Mouse (Mus musculus) lung, embryonic 14.5 days (tissue): ENCODE data around the gene Gpr176. TPM values are rescaled to one million over a fixed set of nuclear protein-coding genes. Genes with fewer than 3 reads are reported as not detected.
"Not testable (repeated sequence)": the region's sequence is repeated elsewhere in the genome, so short reads cannot be mapped to it uniquely, and the experiment has no call there.

Source experiments
- ATAC-seq: fragments of 200-750 bp; cut with Nextera tagmentation; 2 replicates; pipeline ENCODE4 v1.8.0; 2017; ENCODE audit warnings: mild to moderate bottlenecking, moderate TSS enrichment, moderate library complexity; ENCODE audit not compliant: insufficient read depth
- DNase-seq: peaks from one replicate; pipeline ENCODE4 v3.0.0-alpha.2; 2015
- H3K27ac ChIP-seq: fragments of 300-500 bp; sonication (generic); 2 replicates; pipeline ENCODE4 v1.5.1; 2014; ENCODE audit warnings: low read depth, mild to moderate bottlenecking, moderate library complexity
- H3K27me3 ChIP-seq: fragments of 300-500 bp; sonication (generic); 2 replicates; pipeline ENCODE4 v1.6.1; 2014; ENCODE audit warnings: low read length, control low read depth; ENCODE audit not compliant: insufficient read depth
- H3K36me3 ChIP-seq: fragments of 300-500 bp; sonication (generic); 2 replicates; pipeline ENCODE4 v1.6.1; 2014; ENCODE audit warnings: control low read depth; ENCODE audit not compliant: insufficient read depth
- H3K4me1 ChIP-seq: fragments of 300-500 bp; sonication (generic); 2 replicates; pipeline ENCODE4 v1.6.1; 2014; ENCODE audit warnings: antibody characterized with exemption, control low read depth; ENCODE audit not compliant: insufficient read depth
- H3K4me2 ChIP-seq: fragments of 300-500 bp; sonication (generic); 2 replicates; pipeline ENCODE4 v1.6.1; 2014; ENCODE audit warnings: mild to moderate bottlenecking
- H3K4me3 ChIP-seq: fragments of 300-500 bp; sonication (generic); 2 replicates; pipeline ENCODE4 v1.5.1; 2014; ENCODE audit warnings: low read depth, low read length
- H3K9ac ChIP-seq: fragments of 300-500 bp; sonication (generic); 2 replicates; pipeline ENCODE4 v1.6.1; 2014
- H3K9me3 ChIP-seq: fragments of 300-500 bp; sonication (generic); 2 replicates; pipeline ENCODE4 v1.6.1; 2016; ENCODE audit warnings: low read depth, low read length, control low read depth
- CTCF ChIP-seq: IDR thresholded peaks from 2 replicates; pipeline ENCODE4 v1.5.1; 2016; ENCODE audit warnings: antibody characterized with exemption, low read depth
- WGBS: fragments of 180-500 bp; shearing (Covaris S2); extraction: QIAGEN DNeasy Blood & Tissue Kit; methylation state at CpG from one replicate; pipeline ENCODE4 v1.1.7; 2014; 5-methylcytosine and 5-hydroxymethylcytosine counted together
- polyA plus RNA-seq: library from polyadenylated mRNA; unstranded; fragments of >200 nt; fragmentation: Nextera tagmentation; extraction: Ambion mirVana; gene quantifications from 2 replicates; pipeline ENCODE4 v1.2.1, GENCODE M21; 2014

The Gpr176 gene
- polyA plus RNA-seq, 1 experiment from 2014 or later, result 0.26 TPM

GRCm38 (mm10) chr2:118301656-118302055 lies 71.6 kb downstream of the Gpr176 start:
- Histone ChIP-seq H3K36me3 (no peaks in the 10 kb centered on the region), H3K4me2 (no peak overlapping the region), H3K27me3 (no peaks in the 10 kb centered on the region), H3K9me3 (no peaks in the 10 kb centered on the region), H3K9ac (no peak overlapping the region), H3K4me3 (no peak overlapping the region), H3K4me1 (no peaks in the 10 kb centered on the region), H3K27ac (no peak overlapping the region)
- ATAC-seq (no peak), DNase-seq (no peak)
- no peak for TF ChIP-seq CTCF
- 71% methylated on average over 2 of the region's 2 CpGs for WGBS

GRCm38 (mm10) chr2:118301041-118301545 lies 72.1 kb downstream of the Gpr176 start:
- ATAC-seq (no peak), DNase-seq (no peak)
- 78% methylated on average over 8 of the region's 8 CpGs for WGBS
- Histone ChIP-seq H3K9ac (no peak overlapping the region), H3K9me3 (no peaks in the 10 kb centered on the region), H3K27ac (no peak overlapping the region), H3K27me3 (no peaks in the 10 kb centered on the region), H3K4me3 (no peak overlapping the region), H3K36me3 (no peaks in the 10 kb centered on the region), H3K4me2 (no peak overlapping the region), H3K4me1 (no peaks in the 10 kb centered on the region)
- TF ChIP-seq CTCF, result no peak

- no peak for TF ChIP-seq CTCF
- no peaks in the 10 kb centered on the region for H3K27me3 ChIP-seq
- H3K9ac ChIP-seq, result no peak overlapping the region
- no peak for ATAC-seq
- no peaks in the 10 kb centered on the region for H3K9me3 ChIP-seq
- no peak overlapping the region for H3K4me2 ChIP-seq
- no peaks in the 10 kb centered on the region for H3K36me3 ChIP-seq
- no peak overlapping the region for H3K27ac ChIP-seq
- no peaks in the 10 kb centered on the region for H3K4me1 ChIP-seq
- no peak for DNase-seq
- no peak overlapping the region for H3K4me3 ChIP-seq
- 82% methylated on average over 2 of the region's 2 CpGs for WGBS
Observed at GRCm38 (mm10) chr2:118299981-118300380, 73.2 kb downstream of the Gpr176 start.

- H3K27me3 ChIP-seq, result no peaks in the 10 kb centered on the region
- WGBS, result 67% methylated on average over 4 of the region's 4 CpGs
- no peak overlapping the region for H3K4me2 ChIP-seq
- no peak for TF ChIP-seq CTCF
- no peak overlapping the region for H3K9ac ChIP-seq
- DNase-seq (no peak), ATAC-seq (no peak)
- H3K9me3 ChIP-seq, result no peaks in the 10 kb centered on the region
- no peak overlapping the region for H3K4me3 ChIP-seq
- H3K4me1 ChIP-seq, result no peaks in the 10 kb centered on the region
- no peak overlapping the region for H3K27ac ChIP-seq
- H3K36me3 ChIP-seq, result no peaks in the 10 kb centered on the region
Observed at GRCm38 (mm10) chr2:118298601-118299000, 74.6 kb downstream of the Gpr176 start.

- H3K9ac ChIP-seq, result no peak overlapping the region
- TF ChIP-seq CTCF, result no peak
- ATAC-seq (no peak), DNase-seq (no peak)
- no peak overlapping the region for H3K27ac ChIP-seq
- H3K36me3 ChIP-seq, result no peaks in the 10 kb centered on the region
- H3K9me3 ChIP-seq, result no peaks in the 10 kb centered on the region
- WGBS, result 73% methylated on average over 2 of the region's 2 CpGs
- no peak overlapping the region for H3K4me2 ChIP-seq
- no peaks in the 10 kb centered on the region for H3K4me1 ChIP-seq
- no peaks in the 10 kb centered on the region for H3K27me3 ChIP-seq
- H3K4me3 ChIP-seq, result no peak overlapping the region
Observed at GRCm38 (mm10) chr2:118297966-118298365, 75.3 kb downstream of the Gpr176 start.

- no peak for TF ChIP-seq CTCF
- Histone ChIP-seq H3K9ac (no peak overlapping the region), H3K36me3 (no peaks in the 10 kb centered on the region), H3K27ac (no peak overlapping the region), H3K4me2 (no peak overlapping the region), H3K9me3 (no peaks in the 10 kb centered on the region), H3K4me3 (no peak overlapping the region), H3K4me1 (no peaks in the 10 kb centered on the region), H3K27me3 (no peaks in the 10 kb centered on the region)
- no peak for DNase-seq
- WGBS, result 76% methylated on average over 7 of the region's 7 CpGs
- no peak for ATAC-seq
Observed at GRCm38 (mm10) chr2:118295505-118295904, 77.7 kb downstream of the Gpr176 start.

- Histone ChIP-seq H3K36me3 (no peaks in the 10 kb centered on the region), H3K27me3 (no peaks in the 10 kb centered on the region), H3K4me3 (no peak overlapping the region), H3K9ac (no peak overlapping the region), H3K9me3 (no peaks in the 10 kb centered on the region), H3K27ac (no peak overlapping the region), H3K4me1 (no peaks in the 10 kb centered on the region), H3K4me2 (no peak overlapping the region)
- TF ChIP-seq CTCF, result no peak
- no peak for DNase-seq
- ATAC-seq, result no peak
- 87% methylated on average over 5 of the region's 5 CpGs for WGBS
Observed at GRCm38 (mm10) chr2:118293583-118293982, 79.6 kb downstream of the Gpr176 start.

- not testable (repeated sequence) for ATAC-seq, DNase-seq, H3K36me3 ChIP-seq, H3K27me3 ChIP-seq, H3K9ac ChIP-seq, H3K4me3 ChIP-seq, H3K9me3 ChIP-seq, H3K4me2 ChIP-seq, H3K4me1 ChIP-seq, H3K27ac ChIP-seq
- WGBS, result 82% methylated on average over 7 of the region's 7 CpGs
Observed at GRCm38 (mm10) chr2:118289066-118289460, 84.2 kb downstream of the Gpr176 start.
